Mouse (Mus musculus) stomach, embryonic 15.5 days (tissue): ENCODE data around the gene H2-Aa. TPM values are rescaled to one million over a fixed set of nuclear protein-coding genes. Genes with fewer than 3 reads are reported as not detected.

Source experiments
- ATAC-seq: fragments of 200-750 bp; cut with Nextera tagmentation; 2 replicates; pipeline ENCODE4 v1.8.0; 2017; ENCODE audit warnings: low read depth, moderate number of reproducible peaks, moderate TSS enrichment; ENCODE audit not compliant: insufficient read depth, low FRiP score
- H3K27ac ChIP-seq: fragments of 300-500 bp; sonication (generic); 2 replicates; pipeline ENCODE4 v1.5.1; 2015; ENCODE audit warnings: mild to moderate bottlenecking, inconsistent platforms
- H3K27me3 ChIP-seq: fragments of 300-500 bp; sonication (generic); replicated peaks from 2 replicates; pipeline ENCODE4 v1.6.1; 2015; ENCODE audit warnings: inconsistent platforms
- H3K36me3 ChIP-seq: fragments of 300-500 bp; sonication (generic); 2 replicates; pipeline ENCODE4 v1.6.1; 2015; ENCODE audit warnings: inconsistent platforms
- H3K4me1 ChIP-seq: fragments of 300-500 bp; sonication (generic); 2 replicates; pipeline ENCODE4 v1.6.1; 2015; ENCODE audit warnings: inconsistent platforms
- H3K4me2 ChIP-seq: fragments of 300-500 bp; sonication (generic); 2 replicates; pipeline ENCODE4 v1.6.1; 2015; ENCODE audit warnings: mild to moderate bottlenecking, inconsistent platforms
- H3K4me3 ChIP-seq: fragments of 300-500 bp; sonication (generic); replicated peaks from 2 replicates; pipeline ENCODE4 v1.5.1; 2015; ENCODE audit warnings: inconsistent platforms
- H3K9ac ChIP-seq: fragments of 300-500 bp; sonication (generic); 2 replicates; pipeline ENCODE4 v1.6.1; 2015; ENCODE audit warnings: inconsistent platforms
- H3K9me3 ChIP-seq: fragments of 300-500 bp; sonication (generic); 2 replicates; pipeline ENCODE4 v1.6.1; 2016; ENCODE audit warnings: inconsistent platforms
- WGBS: fragments of 180-500 bp; shearing (Covaris S2); methylation state at CpG from one replicate; pipeline ENCODE4 v1.1.7; 2015; 5-methylcytosine and 5-hydroxymethylcytosine counted together
- polyA plus RNA-seq: library from polyadenylated mRNA; unstranded; fragments of >200 nt; fragmentation: Nextera tagmentation; extraction: Ambion mirVana; gene quantifications from 2 replicates; pipeline ENCODE4 v1.2.1, GENCODE M21; 2015

The H2-Aa gene
- polyA plus RNA-seq, 1 experiment from 2014 or later, result 4.9 TPM

DNA sequence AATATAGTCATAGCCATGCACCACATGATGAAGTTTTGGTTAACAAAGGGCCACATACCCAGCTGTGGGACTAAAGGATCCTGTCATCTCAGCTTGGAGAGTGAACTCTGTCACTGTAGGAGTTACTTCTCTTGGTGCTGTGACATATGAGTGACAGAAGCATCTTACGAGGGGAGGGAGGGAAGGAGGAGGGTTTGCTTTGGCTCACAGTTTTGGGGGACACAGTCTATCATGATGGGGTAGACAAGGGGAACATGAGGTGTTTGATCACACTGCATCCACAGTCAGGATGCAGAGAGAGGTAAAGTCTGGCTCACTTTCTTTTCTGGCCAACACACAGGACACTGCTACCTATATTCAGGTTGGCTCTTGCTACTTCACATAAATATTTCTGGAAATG, 5.8 kb downstream of the H2-Aa start:
- Histone ChIP-seq H3K27ac (no peak overlapping the region), H3K4me1 (no peaks in the 10 kb centered on the region), H3K36me3 (no peaks in the 10 kb centered on the region), H3K9ac (no peak overlapping the region), H3K27me3 (no peaks in the 10 kb centered on the region), H3K4me3 (no peak overlapping the region), H3K4me2 (no peak overlapping the region), H3K9me3 (no peaks in the 10 kb centered on the region)
- WGBS, result 68% methylated on average over 1 of the region's 1 CpGs
- no peak for ATAC-seq

DNA sequence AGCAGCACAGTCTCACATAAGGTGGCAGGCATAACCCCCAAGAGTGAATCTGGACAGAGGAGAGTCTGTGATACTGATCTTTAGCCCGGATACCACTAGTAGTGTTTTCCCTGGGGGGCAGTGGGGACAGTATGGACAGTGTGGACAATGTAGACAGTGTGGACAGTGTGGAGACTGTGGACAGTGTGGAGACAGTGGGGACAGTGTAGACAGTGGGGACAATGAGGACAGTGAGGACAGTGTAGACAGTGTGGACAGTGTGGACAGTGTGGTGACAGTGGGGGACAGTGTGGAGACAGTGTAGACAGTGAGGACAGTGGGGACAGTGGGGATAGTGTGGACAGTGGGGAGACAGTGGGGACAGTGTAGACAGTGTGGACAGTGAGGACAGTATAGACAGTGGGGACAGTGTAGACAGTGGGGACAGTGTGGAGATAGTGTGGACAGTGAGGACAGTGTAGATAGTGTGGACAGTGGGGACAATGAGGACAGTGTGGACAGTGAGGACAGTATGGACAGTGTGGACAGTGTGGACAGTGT, 7.1 kb downstream of the H2-Aa start:
- Histone ChIP-seq H3K9ac (no peak overlapping the region), H3K4me3 (no peak overlapping the region), H3K4me1 (no peaks in the 10 kb centered on the region), H3K27me3 (no peaks in the 10 kb centered on the region), H3K36me3 (no peaks in the 10 kb centered on the region), H3K9me3 (no peaks in the 10 kb centered on the region), H3K4me2 (no peak overlapping the region), H3K27ac (no peak overlapping the region)
- WGBS, result 80% methylated on average over 1 of the region's 1 CpGs
- no peak; the same call in 1 of the 2 replicates for ATAC-seq

DNA sequence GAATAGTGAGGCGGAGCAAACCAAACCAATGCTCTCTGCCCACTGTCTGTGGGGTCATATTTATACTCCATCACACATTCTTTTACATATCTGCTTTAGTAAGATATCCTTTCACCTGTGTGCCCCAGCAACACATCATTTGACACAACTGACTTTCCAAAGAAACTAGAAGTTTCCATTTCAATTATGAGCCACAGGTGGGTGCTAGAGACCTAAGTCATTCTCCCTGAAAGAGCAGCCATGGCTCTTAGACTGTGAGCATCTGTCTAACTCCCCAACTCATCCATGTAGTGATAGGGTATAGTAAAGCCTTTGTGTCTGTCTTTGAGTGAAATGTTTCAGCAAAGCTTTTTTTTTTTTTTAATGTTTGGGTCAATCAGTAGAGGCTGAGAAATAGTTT, 15.5 kb downstream of the H2-Aa start:
- no peak for ATAC-seq
- no peak overlapping the region for H3K4me2 ChIP-seq
- H3K4me1 ChIP-seq, result no peaks in the 10 kb centered on the region
- 92% methylated on average over 1 of the region's 1 CpGs for WGBS
- no peaks in the 10 kb centered on the region for H3K36me3 ChIP-seq
- no peaks in the 10 kb centered on the region for H3K27me3 ChIP-seq
- no peak overlapping the region for H3K9ac ChIP-seq
- no peaks in the 10 kb centered on the region for H3K9me3 ChIP-seq
- no peak overlapping the region for H3K4me3 ChIP-seq
- H3K27ac ChIP-seq, result no peak overlapping the region

GRCm38 (mm10) chr17:34270940-34271339, 16.7 kb downstream of the H2-Aa start:
- Histone ChIP-seq H3K27me3 (no peaks in the 10 kb centered on the region), H3K9ac (no peak overlapping the region), H3K27ac (no peak overlapping the region), H3K4me1 (no peaks in the 10 kb centered on the region), H3K36me3 (no peaks in the 10 kb centered on the region), H3K4me3 (no peak overlapping the region), H3K9me3 (no peaks in the 10 kb centered on the region), H3K4me2 (no peak overlapping the region)
- WGBS, result 65% methylated on average over 2 of the region's 2 CpGs
- no peak for ATAC-seq

DNA sequence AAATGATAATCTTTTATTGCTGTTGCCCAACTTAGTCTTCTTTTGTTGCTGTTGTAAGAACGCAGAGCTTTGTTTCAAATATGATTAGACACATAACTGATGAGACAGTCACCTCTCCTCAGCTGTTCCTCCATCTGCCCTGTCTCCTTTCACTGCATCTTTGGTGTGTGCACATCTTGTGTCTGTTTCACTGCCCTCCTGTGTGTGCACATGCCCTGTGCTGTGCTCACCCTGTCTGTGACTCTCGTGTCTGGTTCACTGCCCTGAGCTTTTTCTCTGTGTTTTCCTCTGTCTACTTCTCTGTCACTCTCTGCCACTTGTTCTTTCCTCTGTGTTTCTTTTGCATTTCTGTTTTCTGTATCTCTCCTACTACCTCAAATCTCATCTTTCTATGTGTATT, 17.4 kb downstream of the H2-Aa start:
- no peak overlapping the region for H3K4me3 ChIP-seq
- H3K4me2 ChIP-seq, result no peak overlapping the region
- no peak for ATAC-seq
- WGBS, result 71% methylated on average over 2 of the region's 2 CpGs
- H3K9ac ChIP-seq, result no peak overlapping the region
- no peak overlapping the region for H3K27ac ChIP-seq
- H3K9me3 ChIP-seq, result no peaks in the 10 kb centered on the region
- H3K36me3 ChIP-seq, result no peaks in the 10 kb centered on the region
- H3K27me3 ChIP-seq, result peaks cover 4% of the 10 kb centered on the region; the same call in 1 of the 2 replicates
- H3K4me1 ChIP-seq, result no peaks in the 10 kb centered on the region

DNA sequence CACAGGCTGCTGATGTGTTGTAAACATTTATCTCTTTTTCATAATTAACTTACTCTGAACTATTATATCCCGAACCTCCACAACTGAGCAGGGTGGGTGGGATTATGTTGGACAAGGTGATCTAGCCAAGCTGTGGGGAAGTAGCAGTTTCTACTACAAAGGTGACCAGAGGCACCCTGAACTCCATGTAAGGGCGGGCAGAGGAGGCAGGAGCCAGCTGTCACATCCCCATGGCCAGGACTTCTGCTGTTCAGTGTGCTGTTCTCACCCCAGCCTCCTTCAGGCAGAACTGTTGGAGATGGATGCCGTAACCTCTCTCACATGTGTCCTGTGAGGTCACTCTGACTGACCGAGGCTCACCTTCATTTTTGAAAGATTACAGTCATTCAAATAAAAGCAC, 17.8 kb downstream of the H2-Aa start:
- no peak overlapping the region for H3K27ac ChIP-seq
- H3K9ac ChIP-seq, result no peak overlapping the region
- H3K4me3 ChIP-seq, result no peak overlapping the region
- H3K4me1 ChIP-seq, result peaks cover 4% of the 10 kb centered on the region; the same call in 1 of the 2 replicates
- ATAC-seq, result no peak
- no peaks in the 10 kb centered on the region for H3K9me3 ChIP-seq
- WGBS, result 66% methylated on average over 4 of the region's 4 CpGs
- H3K27me3 ChIP-seq, result peaks cover 8% of the 10 kb centered on the region
- no peak overlapping the region for H3K4me2 ChIP-seq
- no peaks in the 10 kb centered on the region for H3K36me3 ChIP-seq

GRCm38 (mm10) chr17:34268748-34269147, 18.9 kb downstream of the H2-Aa start:
- Histone ChIP-seq H3K9me3 (no peaks in the 10 kb centered on the region), H3K9ac (no peak overlapping the region), H3K36me3 (no peaks in the 10 kb centered on the region), H3K4me1 (peaks cover 12% of the 10 kb centered on the region; the same call in 1 of the 2 replicates), H3K4me2 (no peak overlapping the region), H3K27me3 (peaks cover 17% of the 10 kb centered on the region), H3K4me3 (no peak overlapping the region), H3K27ac (no peak overlapping the region)
- ATAC-seq, result no peak
- WGBS, result 90% methylated on average over 2 of the region's 2 CpGs

DNA sequence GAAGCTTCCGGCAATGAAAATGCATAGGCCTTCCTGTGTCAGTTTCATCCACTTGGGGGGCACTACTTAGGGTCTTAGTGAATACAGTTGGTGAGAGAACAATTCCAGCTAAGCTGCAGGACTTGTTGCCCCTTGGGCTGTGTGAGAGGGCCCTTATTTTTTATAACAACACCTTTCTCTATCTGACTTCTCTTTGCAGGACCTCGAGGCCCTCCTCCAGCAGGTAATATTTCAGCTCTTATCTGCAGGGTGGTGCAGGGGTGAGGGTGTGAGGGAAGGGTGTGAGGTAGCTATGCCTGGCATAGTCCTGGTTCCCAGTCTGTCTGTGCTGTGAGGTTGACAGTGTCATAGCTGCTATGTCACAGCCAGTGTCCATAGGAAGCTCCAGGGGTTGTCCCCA, 19.4 kb downstream of the H2-Aa start:
- H3K36me3 ChIP-seq, result no peaks in the 10 kb centered on the region
- peaks cover 21% of the 10 kb centered on the region for H3K27me3 ChIP-seq
- H3K27ac ChIP-seq, result no peak overlapping the region
- WGBS, result 65% methylated on average over 2 of the region's 2 CpGs
- no peaks in the 10 kb centered on the region for H3K9me3 ChIP-seq
- peaks cover 16% of the 10 kb centered on the region for H3K4me1 ChIP-seq
- ATAC-seq, result no peak
- no peak overlapping the region for H3K9ac ChIP-seq
- no peak overlapping the region for H3K4me2 ChIP-seq
- H3K4me3 ChIP-seq, result no peak overlapping the region

- peak overlapping the region; percentile 98 for H3K4me2 ChIP-seq
- ATAC-seq, result no peak
- H3K9me3 ChIP-seq, result no peaks in the 10 kb centered on the region
- under 1% methylated on average over 92 of the region's 93 CpGs for WGBS
- peaks cover 23% of the 10 kb centered on the region for H3K4me1 ChIP-seq
- H3K27me3 ChIP-seq, result peaks cover 33% of the 10 kb centered on the region
- no peak overlapping the region for H3K27ac ChIP-seq
- peak overlapping the region; percentile 50 for H3K4me3 ChIP-seq
- no peaks in the 10 kb centered on the region for H3K36me3 ChIP-seq
- H3K9ac ChIP-seq, result peak overlapping the region; percentile 34
These were observed 22.9 kb downstream of the H2-Aa start for GRCm38 (mm10) chr17:34264452-34265351.

DNA sequence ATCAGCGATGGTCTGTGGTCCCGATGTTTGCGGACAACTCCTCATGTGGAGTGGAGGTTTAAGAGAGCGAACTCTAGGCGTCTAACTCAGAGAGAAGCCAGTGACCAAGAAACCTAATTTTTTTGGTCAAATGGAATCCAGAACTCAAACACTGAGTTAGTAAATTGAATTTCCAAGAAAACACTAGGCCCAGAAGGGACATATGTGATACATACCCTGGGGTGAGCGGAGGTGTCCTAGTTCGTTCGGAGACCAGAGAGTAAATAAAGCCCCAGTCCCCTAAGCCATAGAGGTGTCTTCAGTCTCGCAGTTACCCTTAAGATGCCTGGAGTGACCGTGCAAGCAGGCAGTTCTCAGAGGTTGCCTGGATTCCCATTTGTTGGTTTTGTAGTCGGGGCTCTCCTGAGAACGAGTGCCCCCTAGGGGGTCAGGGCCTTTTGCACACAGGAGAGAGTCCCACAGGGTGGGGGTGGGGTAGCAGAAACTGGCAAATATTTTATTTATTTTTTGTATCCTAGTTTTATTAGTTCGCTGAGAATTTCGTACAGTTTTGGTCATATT, 23.7 kb downstream of the H2-Aa start:
- Histone ChIP-seq H3K36me3 (no peaks in the 10 kb centered on the region), H3K27ac (no peak overlapping the region), H3K9ac (no peak overlapping the region), H3K4me2 (peak overlapping the region; percentile 98), H3K4me3 (peak overlapping the region; percentile 50), H3K9me3 (no peaks in the 10 kb centered on the region), H3K4me1 (peaks cover 23% of the 10 kb centered on the region), H3K27me3 (peaks cover 33% of the 10 kb centered on the region)
- ATAC-seq, result no peak
- WGBS, result 10% methylated on average over 14 of the region's 14 CpGs

- ATAC-seq, result peak; percentile 69
- peaks cover 23% of the 10 kb centered on the region for H3K4me1 ChIP-seq
- H3K4me2 ChIP-seq, result peak overlapping the region; percentile 98
- H3K27ac ChIP-seq, result no peak overlapping the region
- under 1% methylated on average over 8 of the region's 8 CpGs for WGBS
- H3K9me3 ChIP-seq, result no peaks in the 10 kb centered on the region
- no peaks in the 10 kb centered on the region for H3K36me3 ChIP-seq
- H3K27me3 ChIP-seq, result peaks cover 33% of the 10 kb centered on the region
- no peak overlapping the region for H3K9ac ChIP-seq
- H3K4me3 ChIP-seq, result peak overlapping the region; percentile 46
These were observed 24.6 kb downstream of the H2-Aa start for GRCm38 (mm10) chr17:34263068-34263467.

DNA sequence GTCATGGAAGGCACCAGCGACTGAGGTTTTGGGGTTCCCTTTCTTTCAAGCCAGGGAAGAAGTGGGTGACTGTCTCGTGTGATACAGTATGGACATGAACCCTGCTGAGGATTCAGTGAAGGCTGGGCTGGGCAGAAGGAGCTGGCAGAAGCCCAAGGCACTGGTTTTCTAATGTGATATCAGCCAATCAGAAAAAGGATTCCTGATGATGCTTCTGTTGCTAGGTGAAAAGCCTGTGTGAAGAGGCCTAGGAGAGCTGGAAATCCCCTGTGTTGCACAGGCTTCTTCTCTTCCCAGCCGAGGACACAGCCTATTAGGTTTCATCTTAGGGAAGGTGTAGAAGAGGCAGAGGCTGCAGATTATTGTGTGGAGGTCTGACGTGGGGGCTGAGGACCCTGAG, 26.1 kb downstream of the H2-Aa start:
- Histone ChIP-seq H3K9me3 (no peaks in the 10 kb centered on the region), H3K4me1 (peaks cover 23% of the 10 kb centered on the region), H3K27ac (no peak overlapping the region; the same call in 1 of the 2 replicates), H3K36me3 (no peaks in the 10 kb centered on the region), H3K4me2 (no peak overlapping the region), H3K9ac (no peak overlapping the region), H3K4me3 (no peak overlapping the region), H3K27me3 (peaks cover 33% of the 10 kb centered on the region)
- ATAC-seq, result peak; percentile 44; the same call in 1 of the 2 replicates
- 29% methylated on average over 4 of the region's 4 CpGs for WGBS
